Mouse (Mus musculus) layer of hippocampus, adult 9-11 months (tissue): ENCODE data around the gene Dis3l2.
A peak's percentile ranks its signal among the peaks of the same experiment; 100 is the strongest.

ENCODE experiments used
- DNase-seq: peaks from one replicate; pipeline ENCODE4 v3.0.0; 2022

Dis3l2 gene

GRCm38 (mm10) chr1:86703300-86703964 is at the start of gene Dis3l2:
Dis3l2 (plus strand) TSS chr1:86703808.
- peak; percentile 87 for DNase-seq

GRCm38 (mm10) chr1:86657071-86657470 is 46.5 kb upstream of the Dis3l2 start:
- DNase-seq = no peak

- DNase-seq = no peak
Measured at GRCm38 (mm10) chr1:86665091-86665490, 38.5 kb upstream of the Dis3l2 start.

- peak; percentile 52 for DNase-seq
Measured at GRCm38 (mm10) chr1:86669552-86670273, 33.9 kb upstream of the Dis3l2 start.

GRCm38 (mm10) chr1:86670279-86671038 is 33.1 kb upstream of the Dis3l2 start, which contains the start of gene Nppc:
Nppc (minus strand) TSS chr1:86670571.
- DNase-seq = peak; percentile 86

GRCm38 (mm10) chr1:86674385-86674784 is 29.2 kb upstream of the Dis3l2 start:
- peak; percentile 39 for DNase-seq

- no peak for DNase-seq
Measured at GRCm38 (mm10) chr1:86675126-86675525, 28.5 kb upstream of the Dis3l2 start.

- DNase-seq = no peak
Measured at GRCm38 (mm10) chr1:86677624-86678023, 26.0 kb upstream of the Dis3l2 start.

- DNase-seq = no peak
Measured at GRCm38 (mm10) chr1:86678667-86679066, 24.9 kb upstream of the Dis3l2 start.

- DNase-seq = no peak
Measured at GRCm38 (mm10) chr1:86687236-86687635, 16.4 kb upstream of the Dis3l2 start.

GRCm38 (mm10) chr1:86691027-86691426 is 12.6 kb upstream of the Dis3l2 start:
- DNase-seq = no peak

GRCm38 (mm10) chr1:86696948-86697347 is 6.7 kb upstream of the Dis3l2 start:
- DNase-seq = no peak

- no peak for DNase-seq
Measured at GRCm38 (mm10) chr1:86698721-86699120, 4.9 kb upstream of the Dis3l2 start.

- no peak for DNase-seq
Measured at GRCm38 (mm10) chr1:86699346-86700136, 4.1 kb upstream of the Dis3l2 start.

GRCm38 (mm10) chr1:86700367-86700766 is 3.2 kb upstream of the Dis3l2 start:
- no peak for DNase-seq

- DNase-seq = no peak
Measured at GRCm38 (mm10) chr1:86703965-86704326, 338 bp downstream of the Dis3l2 start.

- peak; percentile 56 for DNase-seq
Measured at GRCm38 (mm10) chr1:86705461-86705860, 1.9 kb downstream of the Dis3l2 start.

- DNase-seq = no peak
Measured at GRCm38 (mm10) chr1:86709546-86709945, 5.9 kb downstream of the Dis3l2 start.

- no peak for DNase-seq
Measured at GRCm38 (mm10) chr1:86712045-86712444, 8.4 kb downstream of the Dis3l2 start.

- DNase-seq = no peak
Measured at GRCm38 (mm10) chr1:86713054-86713453, 9.4 kb downstream of the Dis3l2 start.

GRCm38 (mm10) chr1:86718190-86718589 is 14.6 kb downstream of the Dis3l2 start:
- DNase-seq = no peak

GRCm38 (mm10) chr1:86719391-86719790 is 15.8 kb downstream of the Dis3l2 start:
- DNase-seq = no peak
